Mouse (Mus musculus) embryo, embryonic 10 days (tissue): ENCODE results near the gene Cnnm4.
A peak's percentile ranks its signal among the peaks of the same experiment; 100 is the strongest.

Source experiments
- DNase-seq: peaks from one replicate; pipeline ENCODE4 v3.0.0-alpha.2; 2015; ENCODE audit warnings: low spot score

Gene Cnnm4

DNA sequence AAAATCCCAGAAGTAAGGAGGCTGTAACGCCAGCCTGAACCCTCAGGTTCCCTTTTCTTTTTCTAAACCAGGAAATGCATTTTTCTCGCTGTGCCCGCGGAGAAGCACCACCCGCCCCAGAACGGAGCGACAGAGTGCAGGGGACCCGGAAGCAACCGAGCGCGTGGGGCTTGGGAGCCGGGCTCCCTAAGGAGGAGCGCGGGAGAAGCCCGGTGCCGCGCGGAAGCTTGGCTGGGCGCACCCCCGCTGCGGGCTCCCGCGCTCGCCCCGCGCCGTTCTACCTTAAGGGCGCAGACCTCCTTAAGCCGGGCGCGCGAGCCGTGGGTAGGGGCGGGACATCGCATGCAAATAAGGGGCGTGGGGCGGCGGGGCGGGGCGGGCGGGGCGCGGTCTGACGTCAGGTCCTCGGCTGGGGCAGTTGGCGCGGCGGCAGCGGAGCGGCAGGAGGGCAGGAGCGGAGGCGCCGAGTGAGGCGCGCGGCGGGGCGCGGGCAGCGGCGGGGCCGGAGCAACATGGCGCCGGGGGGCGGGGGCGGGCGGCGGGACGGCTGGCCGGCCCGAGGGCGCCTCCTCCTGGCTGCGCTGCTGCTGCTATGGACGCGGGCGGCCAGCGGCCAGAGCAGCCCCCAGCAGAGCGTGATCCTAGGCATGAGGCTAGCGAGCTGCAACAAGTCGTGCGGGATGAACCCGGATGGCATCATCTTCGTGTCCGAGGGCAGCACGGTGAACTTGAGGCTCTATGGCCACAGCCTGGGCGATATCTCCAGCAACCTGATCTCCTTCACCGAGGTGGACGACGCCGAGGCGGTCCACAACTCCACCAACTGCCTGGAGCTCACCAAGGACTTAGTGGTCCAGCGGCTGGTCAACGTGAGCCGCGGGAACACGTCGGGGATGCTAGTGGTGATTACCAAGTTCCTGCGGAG is at the start of gene Cnnm4:
Gene Cnnm4, plus strand, starts transcription at position 440 of the 925 bp plus-strand sequence.
- DNase-seq, result peak; percentile 91

DNA sequence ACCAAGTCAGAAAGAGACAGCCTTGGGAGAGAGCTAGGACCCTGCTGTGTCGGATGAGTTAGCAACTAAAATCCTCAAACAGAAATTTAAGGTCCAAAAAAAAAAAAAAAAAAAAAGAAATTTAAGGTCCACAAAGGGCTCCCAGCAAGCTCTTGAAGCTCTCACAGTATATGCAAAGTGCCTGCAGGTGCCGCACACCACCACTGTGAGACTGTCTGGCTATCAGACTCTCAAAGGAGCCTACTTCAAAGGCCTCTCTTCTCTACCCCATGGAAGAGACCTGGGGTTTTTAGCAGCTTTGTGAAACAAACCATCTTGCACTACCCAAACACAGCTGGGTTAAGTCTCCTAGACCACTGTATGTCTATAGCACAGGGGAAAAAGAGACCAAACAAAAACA is 41.9 kb upstream of the Cnnm4 start:
- no peak for DNase-seq

DNA sequence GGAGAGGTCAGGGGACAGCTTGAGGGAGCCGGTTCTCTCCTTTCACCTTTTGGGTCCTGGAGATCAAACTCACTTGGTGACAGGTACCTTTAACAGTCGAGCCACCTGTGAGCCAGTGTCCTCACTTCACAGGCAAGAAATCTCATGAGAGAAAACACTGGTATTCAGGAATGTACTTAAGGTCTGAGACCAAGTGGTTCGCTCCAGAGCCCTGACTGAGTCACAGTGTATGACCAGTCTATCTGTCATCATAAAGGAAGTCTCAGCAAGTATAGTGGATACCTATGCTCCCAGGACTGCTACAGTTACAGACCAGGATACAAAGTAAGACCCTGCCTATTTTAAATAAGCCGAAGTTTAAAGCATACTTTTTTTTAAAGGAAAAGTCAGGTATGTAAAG is 38.4 kb upstream of the Cnnm4 start:
- DNase-seq, result no peak

DNA sequence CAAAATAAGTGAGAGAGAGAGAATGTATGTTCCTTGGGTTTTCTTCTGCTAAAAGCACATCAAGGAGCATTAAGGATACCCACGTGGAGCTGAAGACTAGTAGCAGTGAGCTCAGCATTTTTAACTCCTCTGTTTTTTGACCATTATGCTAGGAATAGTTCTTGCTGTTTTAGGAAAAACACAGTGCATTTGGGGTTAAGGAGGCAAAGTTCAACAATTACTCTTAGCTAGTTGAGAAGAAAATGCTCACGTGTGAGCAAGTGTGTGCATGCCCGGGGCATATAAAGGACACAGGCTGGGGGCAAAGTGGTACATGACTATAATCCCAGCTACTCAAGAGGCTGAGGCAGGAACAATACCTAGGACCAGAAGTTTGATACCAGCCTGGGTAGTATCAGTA is 37.8 kb upstream of the Cnnm4 start:
- DNase-seq, result no peak

DNA sequence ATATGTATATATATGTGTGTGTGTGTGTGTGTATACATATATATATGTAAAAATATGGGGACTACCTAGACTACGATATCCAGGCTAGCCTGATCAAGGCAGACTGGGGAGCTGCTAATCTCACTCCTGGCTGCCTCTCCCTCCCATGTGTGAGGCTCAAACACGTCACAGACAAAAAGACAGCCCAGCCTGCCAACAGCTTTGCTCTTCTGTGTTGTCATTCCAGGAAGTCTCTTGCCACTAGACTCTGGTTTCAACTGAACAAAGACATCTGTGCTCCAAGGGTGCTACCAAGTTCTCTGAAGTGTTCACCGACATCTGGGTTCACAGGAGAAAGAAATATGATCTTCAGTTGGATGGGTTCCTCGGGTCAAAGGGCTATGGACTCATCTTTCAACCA is 36.3 kb upstream of the Cnnm4 start:
- no peak for DNase-seq

DNA sequence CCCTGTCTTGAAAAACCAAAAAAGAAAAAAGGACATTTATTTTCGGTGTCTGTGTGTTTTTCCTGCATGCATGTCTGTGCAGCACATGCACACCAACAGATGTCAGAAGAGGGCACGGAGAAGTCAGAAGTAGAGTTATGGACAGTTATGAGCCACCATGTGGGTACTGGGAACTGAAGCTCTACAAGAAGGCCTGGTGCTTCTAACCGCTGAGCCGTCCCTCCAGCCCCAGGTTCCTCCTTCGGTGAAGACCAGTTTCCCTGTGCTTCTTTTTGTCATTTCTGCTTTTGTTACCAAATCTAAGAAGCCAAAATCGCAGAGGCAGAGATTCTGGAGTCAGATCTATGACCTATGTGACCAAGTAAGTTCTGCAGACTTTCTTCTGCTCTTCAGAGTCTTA is 34.9 kb upstream of the Cnnm4 start:
- DNase-seq, result no peak

DNA sequence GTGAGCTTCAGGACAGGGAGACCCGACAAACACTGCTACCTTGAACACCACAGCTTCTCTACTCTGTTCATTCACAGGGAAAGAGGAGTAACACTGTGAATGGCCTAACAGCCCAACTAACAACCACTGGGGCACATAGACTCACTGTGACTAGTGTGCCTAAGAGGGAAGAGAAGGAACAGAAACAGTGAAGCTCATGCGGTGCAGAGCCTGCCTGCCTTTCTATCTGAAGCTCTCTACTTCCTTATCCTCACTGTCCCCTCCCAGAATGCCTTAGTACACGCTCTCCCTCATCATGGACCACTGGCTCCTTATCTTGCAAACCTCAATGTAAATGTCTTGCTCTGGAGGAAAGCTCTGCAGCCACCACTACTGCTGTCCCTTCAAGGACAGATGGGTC is 34.2 kb upstream of the Cnnm4 start:
- no peak for DNase-seq

DNA sequence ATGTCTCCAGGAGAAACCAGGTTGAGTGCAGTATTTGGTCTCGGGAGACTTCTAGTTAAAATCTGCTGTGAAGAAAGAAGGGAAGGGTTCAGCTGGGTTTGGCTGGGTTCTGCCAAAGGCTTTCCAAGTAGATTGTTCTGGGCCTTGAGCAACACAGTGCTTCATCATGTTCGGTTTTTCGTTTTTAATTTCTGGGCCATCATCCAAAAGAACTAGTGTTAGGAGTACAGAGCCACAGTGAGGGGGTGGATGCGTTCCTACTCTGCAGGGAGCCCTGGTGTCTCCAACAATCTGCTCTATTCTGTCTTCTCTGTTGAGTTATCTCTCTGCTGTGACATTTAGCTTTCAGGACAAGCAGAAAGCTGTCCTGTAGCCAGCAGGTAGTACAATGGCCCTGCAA is 30.3 kb upstream of the Cnnm4 start:
- DNase-seq, result no peak

DNA sequence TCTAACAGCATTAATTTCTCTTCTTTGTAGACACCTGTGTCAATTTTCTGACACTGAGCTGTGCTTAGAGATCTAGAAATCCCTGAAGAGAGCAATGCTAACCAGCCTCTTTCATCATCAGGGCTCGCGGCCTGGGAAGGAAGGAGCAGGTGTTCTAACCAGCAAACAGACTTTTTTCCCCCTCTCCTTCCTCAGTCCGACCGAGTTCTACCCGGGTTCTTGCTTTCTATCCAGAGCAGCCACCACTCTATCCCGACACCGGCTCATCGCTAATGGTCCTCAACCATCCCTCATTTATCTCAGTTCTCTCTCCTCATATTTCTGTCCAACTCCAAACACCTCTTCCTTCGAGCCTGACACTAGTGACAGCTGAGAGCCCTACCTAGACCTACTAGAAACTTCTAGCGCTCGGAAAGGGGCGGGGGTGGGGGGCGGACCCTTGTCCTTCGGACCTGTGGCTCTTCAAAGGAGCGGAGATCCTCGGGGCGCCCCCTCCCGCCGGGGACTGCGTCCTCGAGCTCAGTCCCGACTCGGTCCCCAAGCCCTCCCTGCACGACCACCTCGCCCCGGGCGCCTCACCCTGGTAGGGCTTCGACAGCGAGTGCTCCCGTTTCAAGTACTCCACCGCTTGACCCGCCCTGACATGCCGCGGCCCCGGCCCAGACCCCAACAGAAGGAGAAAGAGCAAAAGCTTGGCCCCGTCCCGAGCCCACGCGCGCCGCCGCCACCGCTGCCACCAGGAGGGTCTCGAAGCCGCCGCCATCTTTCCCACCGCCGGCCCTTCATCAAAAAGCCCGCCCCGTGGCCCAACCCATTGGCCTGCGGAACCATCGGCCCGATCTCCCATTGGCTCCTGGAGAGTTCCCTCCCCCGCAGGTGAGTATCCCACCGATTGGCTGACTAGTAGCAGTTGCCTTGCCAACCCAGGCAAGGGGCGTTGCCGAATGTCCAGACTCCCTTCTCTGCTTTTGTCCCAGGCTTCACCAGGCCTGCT is 26.7 kb upstream of the Cnnm4 start, which contains the start of gene Lman2l:
Gene Lman2l, minus strand, starts transcription at position 801 of the 994 bp plus-strand sequence.
- peak; percentile 98 for DNase-seq

DNA sequence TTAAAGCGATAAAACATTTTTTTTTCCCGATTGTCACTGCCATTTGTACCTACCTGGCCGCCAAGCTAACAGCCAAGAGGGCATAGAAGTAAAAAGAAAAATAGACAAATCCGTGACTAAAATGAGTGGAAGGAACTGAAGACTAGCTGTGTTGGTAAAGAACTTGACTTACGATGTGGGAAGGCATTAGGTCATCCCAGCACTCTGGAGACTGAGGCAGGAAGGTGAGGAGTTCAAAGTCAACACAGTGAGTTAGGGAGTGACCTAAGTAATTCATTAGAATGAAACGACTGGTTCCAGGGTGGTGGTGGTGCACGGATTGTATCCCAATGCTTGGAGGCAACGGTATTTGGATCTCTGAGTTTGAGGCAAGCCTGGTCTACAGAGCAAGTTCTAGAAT is 25.9 kb upstream of the Cnnm4 start:
- no peak for DNase-seq

DNA sequence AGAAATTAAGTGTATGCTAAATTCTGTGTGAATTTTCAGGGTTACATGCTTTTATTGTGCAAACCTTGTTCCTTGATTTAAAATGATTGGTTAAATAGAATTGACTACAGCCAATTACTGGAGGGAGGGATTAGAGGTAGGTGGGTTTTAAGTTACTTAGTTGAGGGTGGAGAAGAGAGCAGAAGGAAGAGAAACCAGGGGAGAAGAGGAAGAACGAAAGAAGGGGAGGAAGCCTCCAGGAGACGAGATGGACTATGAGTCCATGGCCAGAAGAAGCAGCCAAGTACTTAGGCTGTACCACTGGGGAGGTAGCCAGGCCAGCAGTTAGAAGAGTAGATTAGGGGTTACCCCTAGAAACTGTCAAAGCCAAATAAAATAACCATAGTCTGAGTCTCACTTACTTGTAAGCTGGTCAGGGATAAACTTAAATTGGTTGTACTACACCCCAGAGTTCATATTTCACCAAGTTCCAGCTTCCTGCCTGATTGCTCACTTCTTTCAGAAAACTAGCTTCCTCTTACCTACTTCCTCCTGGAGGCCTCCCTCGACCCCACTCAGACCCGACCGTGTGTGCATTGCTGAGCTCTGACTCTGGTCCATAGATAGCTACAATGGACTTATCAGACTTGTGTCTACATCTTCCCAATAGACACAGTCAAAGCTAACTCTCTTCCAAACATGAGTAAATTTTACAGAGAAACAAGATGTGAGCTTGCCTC is 25.2 kb upstream of the Cnnm4 start:
- DNase-seq, result no peak

DNA sequence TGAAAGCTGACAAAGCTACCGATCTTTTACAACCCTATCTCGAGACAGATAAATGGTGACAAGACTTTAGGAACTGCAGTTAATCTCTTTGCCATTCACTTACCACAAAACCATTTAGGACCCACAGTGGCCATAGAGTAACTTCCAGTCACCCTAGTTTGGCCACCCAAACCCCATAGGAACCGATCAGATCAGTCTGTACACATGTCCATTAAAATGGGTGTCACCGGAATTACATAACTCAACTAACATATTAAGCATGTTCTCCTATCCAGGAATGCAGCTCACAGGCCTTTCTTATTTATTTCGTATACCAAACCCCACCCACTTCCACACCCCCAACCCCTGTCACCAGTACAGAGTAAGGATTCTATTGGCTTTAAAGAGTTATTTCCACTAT is 24.6 kb upstream of the Cnnm4 start:
- no peak for DNase-seq

DNA sequence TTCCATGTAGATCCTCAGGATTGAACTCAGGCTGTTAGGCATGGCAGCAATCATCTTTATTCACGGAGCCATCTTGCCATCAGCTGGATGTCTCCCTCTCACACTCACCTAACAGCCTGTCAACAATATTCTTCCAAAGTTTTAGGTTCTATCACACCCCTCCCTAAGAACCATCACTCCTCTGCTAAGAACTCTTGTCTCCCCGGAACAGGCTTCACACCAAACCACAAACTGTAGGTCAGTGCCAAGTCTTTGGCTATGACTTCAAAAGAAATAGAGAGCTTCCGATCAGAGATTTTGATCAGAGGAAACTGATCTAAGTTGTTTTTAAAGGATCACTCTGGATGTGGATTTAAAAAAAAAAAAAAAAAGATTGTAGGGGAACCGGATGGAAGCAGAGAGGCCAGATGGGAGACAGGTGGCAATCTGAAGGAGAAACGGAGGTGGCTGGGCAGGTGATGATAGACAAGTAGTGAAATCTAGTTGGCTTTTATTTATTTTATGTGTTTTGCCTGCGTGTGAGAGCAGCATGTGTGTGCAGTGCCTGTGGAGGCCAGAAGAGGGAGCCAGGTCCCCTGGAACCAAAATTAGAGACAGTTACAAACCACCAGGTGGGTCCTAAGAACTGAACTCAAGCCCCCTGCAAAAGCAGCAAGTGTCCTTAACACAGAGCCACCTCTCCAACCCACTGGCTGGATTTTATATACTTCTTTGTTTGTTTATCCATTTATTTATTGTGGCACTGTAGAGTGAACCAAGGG is 17.2 kb upstream of the Cnnm4 start:
- DNase-seq, result no peak

DNA sequence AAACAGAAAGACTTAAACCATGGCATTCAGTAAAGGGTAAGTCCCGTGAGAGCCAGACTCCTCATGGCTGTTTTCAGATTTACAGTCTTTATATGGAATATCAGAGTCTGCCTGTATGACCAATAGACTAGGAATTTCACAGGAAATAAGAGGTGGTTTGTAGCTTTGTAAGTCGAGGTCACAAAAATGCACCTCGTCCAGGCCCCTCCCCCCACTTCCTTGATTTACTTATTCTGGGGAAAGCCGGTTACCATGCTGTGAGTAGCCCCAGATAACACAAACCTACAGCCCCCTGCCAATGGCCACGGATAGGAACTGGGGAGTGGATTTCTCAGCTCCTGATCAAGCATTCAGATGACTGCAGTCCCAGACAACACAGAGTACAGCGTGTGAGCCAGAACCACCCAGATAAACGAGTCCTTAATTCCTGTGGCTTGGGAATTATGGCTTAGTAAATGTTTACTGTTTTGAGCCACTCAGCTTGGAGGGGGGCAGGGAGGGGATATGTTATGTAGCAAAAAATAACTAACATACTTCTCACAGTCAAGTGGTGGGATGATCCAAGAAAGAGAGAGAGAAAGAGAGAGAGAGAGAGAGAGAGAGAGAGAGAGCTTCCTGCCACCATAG is 13.9 kb upstream of the Cnnm4 start:
- no peak for DNase-seq

DNA sequence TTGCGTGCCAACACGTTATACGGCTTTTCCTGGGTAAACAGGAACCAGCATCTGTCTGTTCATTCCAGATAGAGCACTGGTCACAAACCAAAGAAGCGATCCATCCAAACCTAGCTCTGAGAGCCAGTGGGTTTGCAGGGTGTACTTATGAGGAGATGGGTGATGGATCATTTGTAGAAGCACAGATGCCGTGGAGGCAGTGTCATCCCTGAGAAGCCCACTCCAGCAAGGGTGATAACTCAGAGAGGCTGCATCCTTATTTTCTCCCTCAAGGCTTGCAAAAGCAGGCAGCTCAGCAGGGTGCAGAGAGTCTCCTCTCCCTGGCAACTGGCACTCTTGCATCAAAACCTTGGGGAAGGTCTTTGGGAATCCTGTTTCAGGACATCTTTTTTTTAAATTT is 13.3 kb upstream of the Cnnm4 start:
- DNase-seq, result no peak

DNA sequence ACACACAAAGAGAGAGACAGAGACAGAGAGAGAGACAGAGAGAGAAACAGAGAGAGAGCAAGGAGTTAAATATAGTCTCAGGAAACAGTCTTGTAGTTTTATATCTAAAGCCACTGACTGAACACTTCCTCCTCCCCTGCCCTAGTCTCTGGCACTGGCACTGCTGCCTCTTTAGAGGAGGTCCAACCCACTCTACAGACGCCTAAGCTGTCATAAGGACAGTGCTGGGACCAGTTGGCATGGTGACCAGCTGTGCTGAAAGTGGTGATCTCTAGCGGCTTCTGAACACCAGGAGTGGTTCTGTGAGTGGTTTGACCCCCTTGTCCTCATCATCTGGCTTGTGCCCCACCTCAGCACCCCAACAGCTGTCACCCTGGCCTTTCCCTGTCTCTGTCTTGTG is 9.6 kb upstream of the Cnnm4 start:
- DNase-seq, result no peak

DNA sequence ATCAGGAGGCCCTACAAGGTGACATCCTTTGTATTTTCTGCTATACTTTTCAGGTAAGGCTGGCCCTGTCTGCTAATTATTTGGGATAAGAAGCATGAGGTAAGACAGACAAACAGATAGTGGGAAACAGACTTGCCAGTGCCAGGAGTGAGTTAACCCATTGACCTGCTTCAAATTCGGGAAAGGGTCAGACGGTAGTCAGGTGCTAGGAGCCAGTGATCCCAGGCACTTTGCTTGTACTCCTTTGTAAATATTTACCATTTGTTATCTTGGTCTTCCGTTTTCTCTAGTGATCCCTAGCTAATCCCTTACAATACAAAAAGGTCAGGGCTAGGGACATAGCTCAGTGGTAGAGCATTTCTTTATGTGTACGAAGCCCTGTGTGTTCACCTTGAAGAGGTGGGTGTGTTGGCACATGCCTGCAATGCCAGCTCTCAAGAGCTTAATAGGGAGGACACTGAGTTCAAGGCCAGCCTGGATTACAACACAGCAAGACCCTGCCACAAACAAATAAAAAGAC is 5.7 kb upstream of the Cnnm4 start:
- DNase-seq, result no peak

DNA sequence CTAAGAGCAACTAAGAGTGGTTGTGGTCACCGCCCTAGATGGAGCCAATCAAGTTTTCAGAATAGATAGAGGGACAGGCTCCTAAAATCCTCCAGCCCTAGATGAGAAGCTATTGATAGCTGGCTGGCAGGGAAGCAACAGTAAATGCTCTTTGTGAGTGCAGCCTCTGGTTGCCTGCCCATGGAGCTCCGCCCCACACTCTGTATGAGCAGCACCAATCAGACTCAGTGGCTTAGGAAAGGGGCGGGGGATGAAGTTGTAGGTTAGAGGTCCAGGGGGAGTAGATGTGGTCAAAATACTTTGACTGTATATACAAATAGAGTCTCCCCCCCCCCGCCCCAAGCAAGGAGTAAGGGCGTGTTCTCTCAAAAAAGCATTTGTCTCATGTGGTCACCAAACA is 4.0 kb upstream of the Cnnm4 start:
- no peak for DNase-seq

DNA sequence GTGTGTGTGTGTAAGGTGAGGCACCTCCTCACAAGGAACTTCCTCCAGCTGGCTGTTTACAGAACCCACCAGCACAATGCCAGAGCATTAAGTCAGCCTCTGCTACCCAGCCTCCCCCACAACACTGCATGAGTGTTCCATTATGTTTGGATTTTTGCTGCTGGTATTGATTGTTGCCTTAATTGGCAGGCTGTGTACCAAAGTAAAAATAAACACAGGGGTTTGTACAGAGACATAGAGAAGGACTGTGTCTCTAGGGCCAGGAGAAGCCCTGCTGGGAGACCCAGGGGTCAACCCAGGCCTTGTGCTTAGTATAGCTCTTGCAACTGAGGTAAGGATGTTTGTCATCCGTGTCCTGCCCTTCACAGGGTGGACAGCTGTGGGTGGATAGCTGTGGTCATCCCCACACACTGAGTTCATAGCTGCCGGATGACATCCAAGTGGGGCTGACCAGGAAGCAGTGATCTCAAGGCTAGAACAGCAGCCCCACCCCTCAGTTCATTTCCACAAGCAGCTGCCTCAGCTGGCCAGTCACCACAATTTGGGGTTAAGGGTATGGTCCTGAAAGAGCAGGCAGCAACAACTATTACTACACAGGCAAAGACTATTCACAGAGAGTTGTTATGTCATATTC is 1.5 kb upstream of the Cnnm4 start:
- no peak for DNase-seq

DNA sequence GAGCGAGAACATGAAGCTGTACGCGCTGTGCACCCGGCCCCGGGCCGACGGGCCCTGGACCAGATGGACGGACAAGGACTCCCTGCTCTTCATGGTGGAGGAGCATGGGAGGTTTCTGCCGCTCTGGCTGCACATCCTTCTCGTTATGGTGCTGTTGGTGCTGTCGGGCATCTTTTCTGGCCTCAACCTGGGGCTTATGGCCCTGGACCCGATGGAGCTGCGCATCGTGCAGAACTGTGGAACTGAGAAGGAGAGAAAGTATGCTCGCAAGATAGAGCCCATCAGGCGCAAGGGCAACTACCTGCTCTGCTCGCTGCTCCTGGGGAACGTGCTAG is 653 bp downstream of the Cnnm4 start:
- no peak for DNase-seq
